Mouse (Mus musculus) megakaryocyte, embryonic 14.5 days (primary cell): ENCODE measurements at regions not wholly inside any gene's neighbourhood (a gene's known extent, or its start where the extent isn't known, plus 50 kb on each side); places are given as distances from the start of the nearest gene placed in this dataset.

Experiments
- FLI1 ChIP-seq: IDR thresholded peaks from 2 replicates; pipeline ENCODE4 v1.6.1; 2012; ENCODE audit warnings: low read length, inconsistent platforms, mixed read lengths
- GATA1 ChIP-seq: IDR thresholded peaks from 3 replicates; pipeline ENCODE4 v1.6.1; 2012; ENCODE audit warnings: mixed read lengths, low read length, inconsistent platforms, borderline replicate concordance

DNA sequence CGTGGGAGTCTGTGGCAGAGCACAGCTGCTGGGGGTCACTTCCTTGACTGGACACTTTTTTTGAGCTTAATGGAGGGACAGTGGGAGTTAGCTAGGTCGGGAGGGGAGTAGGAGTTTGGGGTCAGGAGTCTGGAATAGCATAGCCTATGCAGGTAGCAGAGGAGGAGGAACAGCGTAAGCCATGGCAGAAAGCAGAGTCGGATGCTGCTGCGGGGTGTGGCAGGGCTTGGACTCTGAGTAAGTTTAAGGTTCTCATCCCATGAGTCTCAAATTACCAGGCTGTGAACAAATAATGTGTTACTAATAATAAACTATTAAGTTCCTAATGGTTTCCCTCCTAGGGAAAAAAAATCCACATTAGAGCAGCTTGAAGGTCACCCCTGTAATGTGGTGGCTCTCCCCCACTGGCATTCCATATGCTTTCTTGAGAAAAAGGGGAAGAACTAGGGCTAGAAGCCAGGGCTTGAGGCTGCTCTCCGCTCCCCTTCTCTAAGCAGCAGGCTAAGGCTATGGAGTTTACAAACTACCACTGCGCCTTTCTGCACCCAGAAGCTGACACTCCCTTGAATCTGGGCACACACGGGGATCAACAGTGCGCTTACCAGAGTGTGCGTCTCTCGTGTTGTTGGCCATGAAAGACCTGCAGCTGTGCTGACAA, 213.4 kb upstream of the Pgrmc2 start:
- TF ChIP-seq FLI1 (no peak), GATA1 (no peak)
